Mouse (Mus musculus) kidney, adult 18-20 months (tissue): ENCODE data around the gene Pkig.
"Not testable (repeated sequence)": the region's sequence is repeated elsewhere in the genome, so short reads cannot be mapped to it uniquely, and the experiment has no call there.

Experiments
- DNase-seq: peaks from one replicate; pipeline ENCODE4 v3.0.0; 2021

Pkig gene

DNA sequence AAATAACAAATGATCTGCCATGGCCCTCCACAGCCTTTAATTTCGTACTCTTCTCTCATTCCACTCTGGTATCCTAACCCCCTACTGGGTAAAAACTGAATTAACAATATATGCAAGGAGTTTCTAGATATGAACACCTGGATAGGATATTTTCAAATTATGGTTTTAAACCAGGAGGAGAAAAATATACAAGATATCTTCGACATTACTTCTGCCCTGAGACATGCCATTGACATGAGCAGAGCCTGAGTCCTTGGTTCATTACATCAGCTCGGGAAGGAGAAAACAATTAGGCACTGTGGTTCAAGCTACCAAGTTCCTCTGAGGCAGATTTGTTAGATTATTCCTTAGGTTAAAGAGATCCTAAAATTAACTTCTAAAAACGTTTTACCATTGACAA, 14.1 kb upstream of the Pkig start:
- no peak for DNase-seq

DNA sequence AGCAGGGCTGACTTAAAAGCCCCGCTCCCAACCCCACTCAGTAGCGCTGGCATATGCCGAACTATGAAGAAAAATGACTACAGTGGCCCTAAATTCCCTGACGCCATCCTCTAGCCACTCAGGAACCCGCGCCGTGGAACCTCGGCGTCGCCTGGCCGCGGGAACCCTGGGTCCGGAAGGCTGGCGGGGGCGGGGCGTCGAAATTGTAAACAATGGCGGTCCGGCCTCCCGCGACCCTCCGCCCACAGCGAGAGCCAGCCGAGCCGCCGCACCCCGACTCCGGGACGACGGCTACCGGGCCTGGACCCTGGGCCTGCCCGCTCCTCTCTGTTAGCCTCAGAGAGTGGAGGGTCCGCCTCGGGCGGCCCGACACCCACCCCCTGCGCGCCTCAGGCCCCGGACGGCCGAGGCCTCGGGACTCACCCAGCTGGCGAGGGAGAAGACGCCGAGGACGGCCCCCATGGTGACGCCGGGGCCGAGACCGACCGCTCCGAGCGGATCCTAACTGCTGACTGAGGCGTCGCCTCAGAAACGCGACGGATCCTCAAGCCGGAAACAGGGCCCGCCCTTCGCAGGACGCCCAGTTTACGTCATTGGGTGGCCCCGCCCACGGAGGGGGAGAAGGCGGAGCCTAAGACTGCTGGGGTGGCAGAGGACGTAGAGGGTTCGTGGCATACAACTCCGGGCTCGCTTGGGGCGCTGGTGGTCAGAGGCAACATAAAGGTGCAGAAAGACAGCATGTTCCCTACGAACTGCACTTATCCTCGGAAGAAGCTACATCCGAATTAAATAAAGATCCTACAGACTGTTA, 13.4 kb upstream of the Pkig start, which contains the start of gene Serinc3:
TSS of gene Serinc3 (minus strand) at position 557 of the 811 bp plus-strand sequence.
- DNase-seq, result peak; percentile 100

DNA sequence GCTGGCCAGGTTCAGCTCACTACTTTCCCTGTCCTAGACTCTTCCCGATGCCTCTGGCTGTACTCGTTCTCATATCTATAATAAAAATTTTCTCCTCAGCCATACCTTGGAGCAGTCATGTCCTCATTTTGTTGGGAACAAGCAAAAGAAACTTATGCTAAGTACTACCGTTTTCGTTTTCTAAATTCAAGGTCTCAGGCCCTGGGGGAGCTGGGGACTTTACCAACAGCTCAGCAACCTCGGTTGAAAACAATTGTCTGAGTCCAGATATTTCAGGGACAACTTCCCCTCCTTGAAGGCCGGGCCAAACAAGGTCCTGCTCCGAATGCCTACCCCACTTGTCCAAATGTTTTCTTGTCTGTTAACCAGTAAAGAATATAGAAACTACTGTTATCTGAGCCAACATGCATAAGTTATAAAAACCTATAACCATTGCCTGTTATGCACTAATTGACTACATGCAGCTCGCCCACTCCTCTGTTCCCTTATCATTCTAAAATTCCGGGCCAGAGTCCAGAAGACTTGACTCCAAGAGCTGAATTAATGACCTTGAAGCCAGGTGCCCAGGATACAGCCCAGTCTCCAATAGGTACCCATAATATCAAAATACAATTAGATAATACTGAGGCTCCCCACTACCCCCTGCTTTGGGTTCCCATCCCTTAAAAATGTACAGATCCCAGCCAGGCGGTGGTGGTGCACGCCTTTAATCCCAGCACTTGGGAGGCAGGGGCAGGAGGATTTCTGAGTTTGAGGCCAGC, 12.3 kb upstream of the Pkig start:
- DNase-seq, result no peak

DNA sequence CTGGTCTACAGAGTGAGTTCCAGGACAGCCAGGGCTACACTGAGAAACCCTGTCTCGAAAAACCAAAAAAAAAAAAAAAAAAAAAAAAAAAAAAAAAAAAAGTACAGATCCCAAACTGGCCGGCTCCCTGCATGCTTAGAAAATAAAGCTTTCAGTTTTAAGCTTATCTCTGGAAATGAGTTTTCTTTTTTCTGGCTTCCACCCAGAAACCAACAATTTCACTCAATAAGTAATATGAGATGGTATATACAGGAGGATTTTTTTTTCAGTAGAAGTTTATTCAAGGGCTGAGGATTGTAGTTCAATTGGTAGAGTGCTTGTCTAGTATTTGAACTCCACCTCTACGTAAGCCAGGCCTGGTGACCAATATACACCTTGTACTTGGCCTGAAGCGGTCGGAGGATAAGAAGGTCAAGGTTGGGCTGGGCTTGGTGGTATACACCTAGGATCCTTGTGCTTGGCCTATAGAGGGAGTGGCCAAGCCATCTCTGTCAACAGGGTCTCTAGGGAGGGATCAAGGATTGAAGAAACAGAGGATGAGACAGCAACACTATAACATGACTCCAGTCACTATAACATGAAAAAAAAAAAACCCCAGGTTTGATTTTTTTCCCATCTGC, 11.6 kb upstream of the Pkig start:
- no peak for DNase-seq

DNA sequence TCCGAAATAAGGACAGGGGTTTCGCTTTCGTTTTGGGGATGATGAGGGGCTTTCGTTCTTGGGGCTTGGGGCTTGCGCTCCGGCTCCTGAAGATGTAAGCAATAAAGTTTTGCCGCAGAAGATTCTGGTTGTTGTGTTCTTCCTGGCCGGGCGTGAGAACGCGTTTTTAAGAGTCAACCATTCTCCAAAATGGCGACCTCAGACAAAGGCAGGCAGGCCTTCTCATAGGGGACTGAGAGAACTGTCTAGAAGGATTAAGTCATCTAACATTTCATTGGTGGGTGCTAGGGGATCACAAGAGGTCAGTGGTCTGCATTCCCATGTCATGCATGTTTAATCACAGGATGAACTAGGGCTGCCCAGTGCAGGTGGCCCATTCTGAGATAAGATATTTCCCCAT, 2.5 kb upstream of the Pkig start:
- DNase-seq, result not testable (repeated sequence)

DNA sequence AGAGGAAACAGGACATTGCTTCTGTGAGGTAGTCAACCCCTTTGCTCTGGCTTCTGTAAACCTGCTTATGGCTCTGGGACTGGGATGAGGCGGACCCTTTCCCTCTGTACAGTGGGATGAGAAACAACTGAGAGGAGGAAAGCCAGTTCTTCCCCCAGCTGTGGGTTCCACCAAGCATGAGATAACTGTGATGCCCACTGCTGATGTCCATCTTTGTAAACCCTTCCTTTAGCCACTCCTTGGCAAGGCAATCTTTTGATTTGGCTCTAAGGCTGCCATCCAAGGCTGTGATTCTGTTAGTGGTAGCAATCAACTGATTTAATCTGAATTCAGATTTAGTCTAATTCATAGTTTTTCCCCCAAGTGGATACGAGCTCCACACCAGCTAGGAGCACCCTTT, 700 bp upstream of the Pkig start:
- no peak for DNase-seq

DNA sequence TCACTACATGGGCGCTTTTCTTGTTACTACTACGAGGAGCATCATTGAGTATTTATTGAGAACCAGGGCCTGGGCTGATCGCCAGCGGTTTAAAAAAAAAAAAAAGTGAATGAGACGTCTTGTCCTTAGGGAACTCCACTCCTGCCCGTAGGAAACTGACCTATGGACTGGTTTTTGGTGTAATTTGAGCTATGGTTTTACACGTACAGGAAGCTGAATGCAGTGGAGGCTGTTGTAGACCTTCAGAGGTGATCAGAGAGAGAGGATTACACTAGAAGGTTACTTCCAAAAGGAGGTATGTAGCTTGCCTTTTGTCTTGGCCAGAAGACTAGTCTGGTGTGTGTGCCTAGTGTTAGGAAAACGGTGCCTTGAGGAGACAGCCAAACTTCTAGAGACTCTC, 755 bp downstream of the Pkig start:
- peak; percentile 56 for DNase-seq

DNA sequence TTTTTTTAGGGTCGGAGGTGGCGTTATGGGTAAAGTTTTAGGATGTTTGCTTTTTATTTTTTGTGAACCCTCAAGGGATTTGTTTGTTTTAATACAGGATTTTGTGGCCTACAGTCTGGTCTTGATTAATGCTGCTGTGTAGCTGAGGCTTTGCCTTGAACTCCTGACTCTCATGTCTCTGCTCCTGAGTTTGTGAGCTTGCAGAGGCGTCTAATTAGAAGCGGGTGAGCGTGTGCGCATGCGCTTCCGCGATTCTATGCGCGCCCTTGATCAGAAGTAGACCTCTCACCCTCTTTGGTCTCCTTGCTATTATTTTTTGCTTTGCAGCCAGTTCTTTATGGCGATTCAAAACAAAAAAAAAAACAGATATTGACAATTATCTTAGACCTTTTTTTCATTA, 1.2 kb downstream of the Pkig start:
- no peak for DNase-seq

DNA sequence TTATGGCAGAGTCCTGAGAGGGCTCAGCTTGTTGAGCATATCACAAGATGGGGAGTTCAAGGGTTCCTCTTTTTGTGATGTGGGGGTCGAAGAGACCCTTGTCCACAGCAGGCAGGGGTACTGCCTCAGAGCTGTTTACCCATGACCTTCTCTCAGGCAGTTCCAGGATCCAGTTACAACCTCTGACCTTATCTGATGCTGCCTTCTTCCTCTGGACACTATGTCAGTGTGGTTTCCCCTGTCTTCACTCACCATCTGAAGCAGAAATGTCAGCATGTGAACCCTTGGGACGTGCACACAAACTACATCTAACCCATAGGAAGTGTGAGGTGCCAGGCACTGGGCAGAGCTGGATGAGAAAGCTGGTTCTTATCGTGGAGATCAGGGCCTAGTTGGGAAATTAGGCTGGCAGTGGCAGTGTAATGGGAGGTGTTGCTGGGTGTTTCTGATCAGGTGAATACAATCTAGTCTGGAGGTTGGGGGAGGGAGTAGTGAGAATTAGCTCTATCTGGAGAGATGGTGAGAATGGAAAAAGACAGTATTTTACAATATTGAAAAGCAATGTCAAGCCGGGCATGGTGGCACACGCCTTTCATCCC, 2.0 kb downstream of the Pkig start:
- DNase-seq, result no peak

DNA sequence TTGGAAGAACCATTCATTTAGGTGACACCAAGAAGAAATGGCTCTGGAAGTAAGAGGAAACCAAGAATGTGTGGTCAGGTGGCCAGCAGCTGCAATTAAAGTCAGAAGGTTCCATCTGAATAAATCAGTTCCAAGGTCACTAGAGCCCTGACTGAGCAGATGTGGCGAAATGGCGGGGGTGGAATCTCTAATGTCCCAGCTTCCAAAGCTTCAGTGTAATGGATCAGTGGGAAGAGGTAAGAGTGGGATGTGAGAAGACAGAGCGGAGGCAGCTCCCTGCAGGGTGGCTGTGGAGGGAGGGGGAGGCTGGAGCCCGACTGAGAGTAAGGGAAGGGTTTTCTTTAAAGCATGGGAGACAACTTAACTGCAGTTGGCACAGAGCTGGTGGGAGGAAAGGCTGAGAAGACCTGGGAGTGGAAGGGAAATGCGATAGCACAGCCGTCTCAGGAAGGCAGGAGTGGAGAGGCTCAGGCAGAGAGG, 3.2 kb downstream of the Pkig start:
- DNase-seq, result peak; percentile 47

DNA sequence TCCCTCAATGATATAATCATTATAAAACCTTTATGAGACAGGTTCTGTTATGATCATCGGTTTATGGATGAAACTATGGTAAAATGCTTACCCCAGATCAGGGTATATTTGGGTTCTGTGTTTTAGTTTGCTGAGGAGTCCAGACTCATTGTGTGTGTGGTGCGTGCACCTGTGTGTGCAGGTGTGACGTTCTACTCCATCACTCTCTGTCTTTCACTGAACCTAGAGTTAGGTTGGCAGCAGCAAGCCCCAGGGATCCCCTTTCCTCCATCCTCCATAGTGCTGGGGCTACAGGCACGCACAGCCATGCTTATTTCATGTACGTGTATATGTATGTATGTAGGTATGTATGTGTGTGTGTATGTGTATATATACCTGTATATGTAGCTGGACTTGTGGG, 3.9 kb downstream of the Pkig start:
- DNase-seq, result no peak

DNA sequence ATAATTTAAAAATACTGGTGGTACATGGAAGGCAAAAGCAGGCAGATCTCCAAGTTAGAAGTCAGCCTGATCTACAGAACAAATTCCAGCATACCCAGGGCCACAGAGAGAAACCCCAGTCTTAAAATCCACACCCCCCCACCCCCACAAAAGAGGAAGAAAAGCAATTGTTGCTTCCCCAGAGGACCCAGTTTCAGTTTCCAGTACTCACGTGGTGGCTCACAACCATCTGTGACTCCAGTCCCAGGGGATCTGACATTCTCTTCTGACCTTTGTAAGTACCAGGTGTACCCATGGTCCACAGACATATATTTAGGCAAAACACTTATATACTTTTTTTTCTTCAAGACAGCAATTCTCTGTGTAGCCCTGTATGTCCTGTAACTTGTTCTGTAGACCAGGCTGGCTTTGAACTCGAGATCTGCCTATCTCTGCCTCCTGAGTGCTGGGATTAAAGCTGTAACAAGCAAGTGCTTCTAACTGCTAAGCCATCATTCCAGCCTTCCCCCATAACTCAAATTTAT, 4.6 kb downstream of the Pkig start:
- no peak for DNase-seq

DNA sequence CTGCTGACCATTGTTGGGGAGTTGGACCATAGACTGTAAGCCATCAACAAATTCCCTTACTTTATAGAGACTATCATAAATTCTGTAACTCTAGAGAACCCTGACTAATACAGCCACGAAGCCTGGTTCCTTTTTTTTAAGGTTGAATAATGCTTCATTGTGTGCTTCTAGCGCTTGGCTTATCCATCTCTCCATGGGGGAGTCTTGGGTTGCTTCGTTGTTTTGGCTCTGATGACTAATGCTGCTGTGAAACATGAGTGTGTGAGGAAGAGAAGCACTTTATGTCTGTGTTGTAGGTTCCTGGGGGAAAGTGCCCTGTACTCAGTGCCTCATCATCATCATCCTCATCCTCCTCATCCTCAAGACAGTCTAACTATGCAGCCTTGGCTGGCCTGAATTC, 5.7 kb downstream of the Pkig start:
- no peak for DNase-seq

DNA sequence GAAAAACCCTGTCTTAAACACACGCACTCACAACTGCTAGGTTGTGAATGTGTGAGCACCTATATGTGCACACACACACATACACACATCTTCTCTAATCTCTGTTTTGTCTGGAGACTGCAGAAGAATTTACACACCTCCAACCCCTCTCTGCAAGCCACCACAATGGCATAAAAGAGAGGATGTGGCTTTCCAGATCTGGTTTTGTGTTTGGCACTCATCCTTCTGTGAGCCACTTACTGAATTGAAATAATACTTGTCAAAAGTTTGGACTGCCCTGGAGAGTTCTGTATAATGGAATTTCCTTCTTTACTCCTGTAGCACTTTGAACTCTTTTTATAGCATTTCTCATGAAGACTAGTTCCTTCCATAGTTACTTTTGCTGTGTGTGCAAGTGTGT, 8.9 kb downstream of the Pkig start:
- DNase-seq, result no peak

DNA sequence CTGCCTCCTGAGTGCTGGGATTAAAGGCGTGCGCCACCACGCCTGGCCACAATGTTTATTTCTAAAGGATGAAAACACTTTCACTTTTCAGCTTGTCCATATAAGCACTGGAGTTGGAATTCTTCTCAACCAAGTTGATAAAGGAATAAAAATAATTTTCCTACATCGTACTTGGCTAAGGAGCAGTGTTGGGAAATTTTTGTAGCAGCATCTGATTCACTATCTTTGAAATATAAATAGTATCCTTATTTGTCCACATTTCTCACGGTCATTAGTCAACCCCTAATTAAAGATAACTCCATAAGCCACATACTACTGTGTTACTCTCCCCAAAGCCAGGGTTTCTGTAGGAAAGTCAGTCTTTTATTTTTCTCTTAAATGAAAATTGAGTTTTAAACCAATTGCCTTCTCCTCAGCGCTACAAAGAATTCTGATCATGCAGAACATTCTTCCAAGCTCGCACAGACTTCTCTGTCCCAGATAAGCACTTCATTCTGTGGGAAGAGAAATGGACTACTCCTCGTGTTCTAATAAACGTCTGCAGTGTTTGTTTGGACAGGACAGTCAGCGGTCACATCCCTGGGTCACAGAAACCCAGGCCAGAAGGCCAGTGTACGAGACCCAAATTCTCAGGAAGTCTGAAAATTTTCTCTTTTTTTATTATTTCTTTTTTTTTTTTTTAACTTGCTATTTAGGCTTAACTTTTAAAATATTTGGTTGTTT, 12.8 kb downstream of the Pkig start:
- no peak for DNase-seq

DNA sequence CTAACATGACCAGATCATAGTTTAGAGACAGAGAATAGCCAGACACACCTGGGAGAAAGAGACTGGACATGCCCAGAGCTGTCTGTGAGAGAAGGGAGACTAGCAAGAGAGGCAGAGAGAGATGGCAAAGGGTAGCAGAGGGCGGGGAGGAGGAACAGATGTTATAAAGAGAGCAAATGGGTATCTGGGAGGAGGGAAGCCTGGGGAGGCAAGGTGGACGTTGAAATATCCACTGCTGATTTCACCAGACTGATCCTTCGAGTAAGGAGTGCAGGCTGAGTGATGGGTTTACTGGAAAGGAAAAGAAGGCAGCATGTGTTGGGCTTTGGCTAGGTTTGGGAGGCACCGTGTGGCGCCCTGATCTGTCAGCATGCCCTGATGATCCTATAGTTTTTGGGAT, 16.2 kb downstream of the Pkig start:
- DNase-seq, result no peak

DNA sequence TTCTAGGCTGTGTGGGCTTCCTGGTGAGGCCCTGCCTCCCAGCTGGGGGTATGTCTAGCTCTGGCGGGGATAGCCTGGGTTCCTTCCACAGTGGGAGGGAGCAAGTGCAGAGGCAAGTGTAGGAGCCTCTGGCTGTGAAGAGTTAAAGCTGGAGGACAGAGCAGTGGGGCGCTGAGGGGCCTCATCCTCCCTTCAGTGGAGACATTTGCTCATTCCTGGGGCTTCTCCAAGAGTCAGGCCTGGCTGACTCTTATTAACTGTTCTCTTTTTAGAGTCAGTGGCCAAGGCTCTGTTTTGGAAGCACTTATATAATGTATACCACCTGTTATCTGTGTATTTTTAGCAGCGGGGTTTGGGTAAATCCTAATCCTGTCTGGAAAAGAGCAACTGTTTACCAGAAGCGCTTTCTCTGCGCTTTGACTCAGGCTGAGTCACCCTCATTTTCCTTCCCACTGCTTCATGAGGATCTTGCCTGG, 17.0 kb downstream of the Pkig start:
- no peak for DNase-seq

DNA sequence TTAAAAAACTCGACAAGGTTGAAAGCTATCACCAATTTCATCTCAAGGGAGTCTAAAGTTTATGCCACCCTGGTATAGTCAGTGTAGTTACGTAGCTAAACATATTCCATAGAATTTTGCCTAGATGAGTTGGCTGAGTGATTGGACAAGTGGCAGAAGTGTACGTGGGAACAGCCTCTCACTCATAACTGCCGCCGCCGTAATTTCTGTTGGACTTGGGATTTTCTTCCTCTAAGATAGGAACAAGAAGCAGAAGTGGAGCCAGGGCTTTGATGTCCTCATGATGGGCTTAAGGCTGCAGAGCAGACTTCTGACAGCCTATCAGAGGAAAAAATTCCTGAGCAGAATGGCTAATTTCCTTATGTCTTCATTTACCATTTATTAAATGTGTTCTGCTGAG, 17.5 kb downstream of the Pkig start:
- DNase-seq, result no peak

DNA sequence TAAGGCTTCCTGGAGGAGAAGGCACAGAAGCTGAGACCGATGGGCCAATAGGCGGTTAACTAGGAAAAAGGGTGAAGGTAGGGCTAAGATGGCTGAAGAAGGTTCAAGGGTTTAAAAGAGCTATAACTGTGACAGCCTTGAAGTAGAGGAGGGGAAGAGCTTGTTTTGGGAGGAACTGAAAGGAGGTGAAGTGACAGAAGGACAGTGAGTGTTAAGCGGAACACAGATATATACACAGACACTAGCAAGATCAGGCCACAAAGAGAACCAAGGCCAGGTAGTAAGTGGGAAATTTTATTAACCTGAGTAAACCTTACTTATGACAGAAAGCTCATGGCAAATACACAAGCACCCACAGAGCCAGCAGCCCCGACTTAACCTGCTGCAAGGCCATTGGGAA, 18.1 kb downstream of the Pkig start:
- no peak for DNase-seq

DNA sequence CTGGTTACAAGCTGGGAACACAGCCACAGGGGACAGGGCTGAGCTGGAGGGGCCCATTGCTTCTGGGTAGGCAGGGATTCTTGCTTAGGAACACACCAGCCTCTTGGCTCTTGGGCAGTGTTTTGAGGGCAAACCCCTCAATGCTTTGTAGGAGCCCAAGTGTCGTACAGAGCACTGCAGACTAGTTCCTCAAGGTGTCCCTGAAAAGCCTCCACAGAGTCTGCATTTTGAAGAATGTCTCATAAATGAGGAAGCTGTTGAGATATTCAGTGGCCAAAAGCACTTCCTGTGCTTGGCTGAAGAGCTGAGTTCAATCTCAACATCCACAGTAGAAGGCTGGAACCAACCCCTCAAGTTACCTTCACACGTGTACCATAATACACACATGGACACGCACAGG, 18.6 kb downstream of the Pkig start:
- no peak for DNase-seq

DNA sequence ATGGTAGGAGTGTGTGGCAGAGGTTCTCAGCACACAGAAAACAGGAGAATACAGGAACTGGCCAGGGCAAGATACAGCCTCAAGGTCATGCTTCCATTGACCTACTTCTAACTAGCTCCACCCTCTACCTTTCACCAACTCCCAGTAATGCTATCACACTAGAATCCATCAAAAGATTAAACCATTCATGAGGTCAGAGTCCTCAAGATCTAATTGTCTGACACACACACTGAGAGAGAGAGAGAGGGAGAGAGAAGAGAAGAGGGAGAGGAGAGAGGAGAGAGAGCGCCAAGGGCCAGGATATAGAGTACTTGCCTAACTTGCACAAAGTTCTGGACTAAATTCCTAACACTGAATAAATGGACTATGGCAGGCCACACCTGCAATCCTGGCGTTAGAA, 24.2 kb downstream of the Pkig start:
- DNase-seq, result no peak

DNA sequence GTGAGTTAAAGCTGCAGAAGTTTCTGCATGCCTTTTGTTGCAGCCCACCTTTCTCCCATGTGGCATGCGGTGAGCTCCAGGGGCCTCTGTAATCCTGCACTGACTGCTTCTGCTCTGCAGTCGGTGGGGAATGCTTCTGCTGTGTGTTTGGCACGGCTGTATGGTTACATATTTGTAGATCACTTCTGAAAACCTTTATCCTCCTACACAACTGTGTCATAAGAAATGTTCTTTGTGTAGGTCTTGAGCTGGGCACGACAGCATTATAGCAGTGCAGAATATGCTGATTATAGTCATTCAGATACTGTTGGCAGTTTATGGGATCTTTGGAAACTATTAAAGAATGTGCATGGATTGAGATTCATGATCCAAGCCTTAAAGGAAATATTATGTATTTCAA, 27.1 kb downstream of the Pkig start:
- DNase-seq, result no peak
